Mouse (Mus musculus): ENCODE measurements around the gene Fem1a. TPM values are rescaled to one million over a fixed set of nuclear protein-coding genes. Genes with fewer than 3 reads are reported as not detected.

Gene Fem1a
- polyA plus RNA-seq, 1 experiment from 2014 or later, result 21.8 TPM

- ATAC-seq (ENCODE audit: low FRiP score) (no peak), DNase-seq (ENCODE audit: low spot score) (no peak)
- Histone ChIP-seq H3K36me3 (replicated peaks; ENCODE audit: control insufficient read depth, insufficient read depth) (no peaks in the 10 kb centered on the region), H3K9me3 (ENCODE audit: control insufficient read depth, low read length) (no peaks in the 10 kb centered on the region), H3K4me3 (replicated peaks; ENCODE audit: low read length) (no peak overlapping the region), H3K9ac (no peak overlapping the region), H3K27ac (no peak overlapping the region), H3K4me1 (replicated peaks; ENCODE audit: control insufficient read depth, insufficient read depth, low read length) (peaks cover 11% of the 10 kb centered on the region; the same call in 1 of the 2 replicates), H3K4me2 (replicated peaks) (no peak overlapping the region), H3K27me3 (ENCODE audit: control insufficient read depth, insufficient read depth, low read length) (no peaks in the 10 kb centered on the region)
- WGBS, result 88% methylated on average over 7 of the region's 7 CpGs
Measured at GRCm38 (mm10) chr17:56273482-56273881, 16.9 kb downstream of the Fem1a start.

DNA sequence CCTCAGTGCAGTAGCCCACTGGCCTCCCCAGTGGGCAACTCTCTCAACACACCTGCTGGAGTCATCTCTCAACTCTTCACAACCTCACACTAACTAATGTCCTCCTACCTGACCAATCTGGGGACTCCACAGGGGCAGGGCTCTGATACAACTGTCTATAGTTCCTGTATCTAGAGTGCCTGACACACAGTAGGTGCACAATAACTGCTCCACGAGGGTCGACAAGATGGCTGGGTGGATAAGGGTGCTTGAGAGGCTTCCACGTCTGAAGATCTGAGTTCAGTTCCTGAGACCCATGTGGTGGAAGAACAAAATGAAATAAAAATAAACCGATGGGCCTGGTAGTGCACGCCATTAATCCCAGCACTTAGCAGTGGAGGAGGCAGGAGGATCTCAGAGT is 17.4 kb downstream of the Fem1a start:
- Histone ChIP-seq H3K4me1 (replicated peaks; ENCODE audit: control insufficient read depth, insufficient read depth, low read length) (peaks cover 11% of the 10 kb centered on the region; the same call in 1 of the 2 replicates), H3K9ac (no peak overlapping the region), H3K27me3 (ENCODE audit: control insufficient read depth, insufficient read depth, low read length) (no peaks in the 10 kb centered on the region), H3K27ac (no peak overlapping the region), H3K4me3 (replicated peaks; ENCODE audit: low read length) (no peak overlapping the region), H3K4me2 (replicated peaks) (no peak overlapping the region), H3K36me3 (replicated peaks; ENCODE audit: control insufficient read depth, insufficient read depth) (no peaks in the 10 kb centered on the region), H3K9me3 (ENCODE audit: control insufficient read depth, low read length) (no peaks in the 10 kb centered on the region)
- ATAC-seq (ENCODE audit: low FRiP score) (no peak), DNase-seq (ENCODE audit: low spot score) (no peak)
- WGBS, result 92% methylated on average over 5 of the region's 5 CpGs

- ATAC-seq (ENCODE audit: low FRiP score) (no peak), DNase-seq (ENCODE audit: low spot score) (no peak)
- no peak overlapping the region for H3K27ac ChIP-seq
- no peaks in the 10 kb centered on the region for H3K27me3 ChIP-seq (ENCODE audit: control insufficient read depth, insufficient read depth, low read length)
- peak overlapping the region; percentile 71 for H3K4me2 ChIP-seq (replicated peaks)
- peak overlapping the region; percentile 39 for H3K4me3 ChIP-seq (replicated peaks; ENCODE audit: low read length)
- H3K9ac ChIP-seq, result peak overlapping the region; percentile 62
- 0 out of 2 replicates have a peak, but pooled peaks cover 11% of the 10 kb centered on the region for H3K4me1 ChIP-seq (replicated peaks; ENCODE audit: control insufficient read depth, insufficient read depth, low read length)
- 29% methylated on average over 5 of the region's 5 CpGs for WGBS
- H3K9me3 ChIP-seq (ENCODE audit: control insufficient read depth, low read length), result no peaks in the 10 kb centered on the region
- no peaks in the 10 kb centered on the region for H3K36me3 ChIP-seq (replicated peaks; ENCODE audit: control insufficient read depth, insufficient read depth)
Measured at GRCm38 (mm10) chr17:56275842-56276480, 19.4 kb downstream of the Fem1a start.

GRCm38 (mm10) chr17:56276643-56277566 is 20.3 kb downstream of the Fem1a start, which contains the start of gene Ticam1:
Gene Ticam1, minus strand, starts transcription at chr17:56276786.
- DNase-seq (ENCODE audit: low spot score), result peak; percentile 70
- no peaks in the 10 kb centered on the region for H3K36me3 ChIP-seq (replicated peaks; ENCODE audit: control insufficient read depth, insufficient read depth)

GRCm38 (mm10) chr17:56277567-56277893 is 20.9 kb downstream of the Fem1a start:
- no peaks in the 10 kb centered on the region for H3K9me3 ChIP-seq (ENCODE audit: control insufficient read depth, low read length)
- ATAC-seq (ENCODE audit: low FRiP score) (no peak), DNase-seq (ENCODE audit: low spot score) (no peak)
- H3K4me3 ChIP-seq (replicated peaks; ENCODE audit: low read length), result no peak overlapping the region
- no peaks in the 10 kb centered on the region for H3K36me3 ChIP-seq (replicated peaks; ENCODE audit: control insufficient read depth, insufficient read depth)
- peak overlapping the region; percentile 71; the same call in 1 of the 2 replicates for H3K4me2 ChIP-seq (replicated peaks)
- H3K27ac ChIP-seq, result no peak overlapping the region
- WGBS, result 52% methylated on average over 2 of the region's 2 CpGs
- no peak overlapping the region for H3K9ac ChIP-seq
- no peaks in the 10 kb centered on the region for H3K27me3 ChIP-seq (ENCODE audit: control insufficient read depth, insufficient read depth, low read length)
- 0 out of 2 replicates have a peak, but pooled peaks cover 11% of the 10 kb centered on the region for H3K4me1 ChIP-seq (replicated peaks; ENCODE audit: control insufficient read depth, insufficient read depth, low read length)

More at GRCm38 (mm10) chr17:56276643-56277566, 20.3 kb downstream of the Fem1a start, which contains the start of gene Ticam1:
- H3K27me3 ChIP-seq (ENCODE audit: control insufficient read depth, insufficient read depth, low read length), result no peaks in the 10 kb centered on the region
- peak; percentile 84 for ATAC-seq (ENCODE audit: low FRiP score)
- H3K27ac ChIP-seq, result peak within 1 kb of the TSS; percentile 74
- H3K4me3 ChIP-seq (replicated peaks; ENCODE audit: low read length), result peak within 1 kb of the TSS; percentile 39
- peak within 1 kb of the TSS; percentile 71 for H3K4me2 ChIP-seq (replicated peaks)
- H3K9me3 ChIP-seq (ENCODE audit: control insufficient read depth, low read length), result no peaks in the 10 kb centered on the region
- H3K4me1 ChIP-seq (replicated peaks; ENCODE audit: control insufficient read depth, insufficient read depth, low read length), result 0 out of 2 replicates have a peak, but pooled peaks cover 11% of the 10 kb centered on the region
- WGBS, result 9% methylated on average over 20 of the region's 21 CpGs
- H3K9ac ChIP-seq, result peak within 1 kb of the TSS; percentile 62

- H3K27ac ChIP-seq, result no peak overlapping the region
- ATAC-seq (ENCODE audit: low FRiP score), result no peak
- WGBS, result 92% methylated on average over 5 of the region's 5 CpGs
- H3K9ac ChIP-seq, result no peak overlapping the region
- H3K27me3 ChIP-seq (ENCODE audit: control insufficient read depth, insufficient read depth, low read length), result no peaks in the 10 kb centered on the region
- H3K4me3 ChIP-seq (replicated peaks; ENCODE audit: low read length), result no peak overlapping the region
- H3K9me3 ChIP-seq (ENCODE audit: control insufficient read depth, low read length), result no peaks in the 10 kb centered on the region
- H3K4me2 ChIP-seq (replicated peaks), result no peak overlapping the region
- no peaks in the 10 kb centered on the region for H3K36me3 ChIP-seq (replicated peaks; ENCODE audit: control insufficient read depth, insufficient read depth)
- H3K4me1 ChIP-seq (replicated peaks; ENCODE audit: control insufficient read depth, insufficient read depth, low read length), result 0 out of 2 replicates have a peak, but pooled peaks cover 11% of the 10 kb centered on the region
- no peak for DNase-seq (ENCODE audit: low spot score)
Measured at GRCm38 (mm10) chr17:56278340-56278739, 21.7 kb downstream of the Fem1a start.

GRCm38 (mm10) chr17:56279481-56280155 is 23.0 kb downstream of the Fem1a start:
- Histone ChIP-seq H3K4me1 (replicated peaks; ENCODE audit: control insufficient read depth, insufficient read depth, low read length) (0 out of 2 replicates have a peak, but pooled peaks cover 11% of the 10 kb centered on the region), H3K36me3 (replicated peaks; ENCODE audit: control insufficient read depth, insufficient read depth) (no peaks in the 10 kb centered on the region), H3K27ac (no peak overlapping the region), H3K9ac (no peak overlapping the region), H3K4me2 (replicated peaks) (no peak overlapping the region), H3K9me3 (ENCODE audit: control insufficient read depth, low read length) (no peaks in the 10 kb centered on the region), H3K4me3 (replicated peaks; ENCODE audit: low read length) (no peak overlapping the region), H3K27me3 (ENCODE audit: control insufficient read depth, insufficient read depth, low read length) (no peaks in the 10 kb centered on the region)
- 92% methylated on average over 12 of the region's 12 CpGs for WGBS
- no peak for ATAC-seq (ENCODE audit: low FRiP score)
- no peak for DNase-seq (ENCODE audit: low spot score)

DNA sequence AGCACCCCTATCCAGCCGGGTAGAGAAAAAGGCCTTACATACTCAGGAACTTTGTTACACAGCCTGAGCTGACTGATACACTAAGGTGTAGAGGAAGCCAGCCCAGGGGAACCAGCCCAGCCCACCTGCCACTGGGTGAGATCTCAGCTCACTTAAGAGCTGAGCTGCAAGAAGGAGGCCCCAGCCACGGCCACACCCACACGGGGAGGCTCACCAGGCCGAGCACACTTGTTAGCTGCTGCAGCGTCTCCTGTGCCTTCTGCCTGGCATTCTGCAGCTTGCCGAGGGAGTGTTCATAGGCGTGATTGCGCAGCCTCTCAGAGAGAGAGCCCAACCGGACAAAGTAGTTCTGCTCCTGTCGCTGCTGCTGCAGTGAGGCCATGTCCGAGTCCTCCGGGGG is 24.6 kb downstream of the Fem1a start:
- Histone ChIP-seq H3K9ac (no peak overlapping the region), H3K4me2 (replicated peaks) (no peak overlapping the region), H3K9me3 (ENCODE audit: control insufficient read depth, low read length) (no peaks in the 10 kb centered on the region), H3K4me3 (replicated peaks; ENCODE audit: low read length) (no peak overlapping the region), H3K4me1 (replicated peaks; ENCODE audit: control insufficient read depth, insufficient read depth, low read length) (0 out of 2 replicates have a peak, but pooled peaks cover 8% of the 10 kb centered on the region), H3K27me3 (ENCODE audit: control insufficient read depth, insufficient read depth, low read length) (no peaks in the 10 kb centered on the region), H3K36me3 (replicated peaks; ENCODE audit: control insufficient read depth, insufficient read depth) (no peaks in the 10 kb centered on the region), H3K27ac (no peak overlapping the region)
- WGBS, result 94% methylated on average over 12 of the region's 12 CpGs
- DNase-seq (ENCODE audit: low spot score) (no peak), ATAC-seq (ENCODE audit: low FRiP score) (no peak)

DNA sequence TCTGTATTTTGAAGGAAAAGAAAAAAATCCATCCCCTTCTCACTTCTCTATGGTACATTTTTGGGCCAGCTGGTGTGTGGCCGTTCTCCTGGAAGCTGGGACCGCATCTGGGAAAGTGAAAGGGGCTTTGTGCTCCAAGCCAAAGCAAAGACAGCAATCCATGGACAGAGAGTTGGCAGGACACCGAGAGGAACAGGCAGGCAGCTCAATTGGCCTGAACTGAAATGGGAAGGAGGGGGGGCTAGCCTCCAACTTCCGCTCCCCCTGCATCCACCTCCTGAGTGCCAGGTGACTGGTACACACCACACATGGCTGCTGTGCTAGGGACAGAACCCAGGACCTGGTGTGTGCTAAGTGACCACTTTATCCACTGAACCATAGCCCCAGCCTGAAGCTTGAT is 26.2 kb downstream of the Fem1a start:
- Histone ChIP-seq H3K9me3 (ENCODE audit: control insufficient read depth, low read length) (no peaks in the 10 kb centered on the region), H3K9ac (no peak overlapping the region), H3K4me1 (replicated peaks; ENCODE audit: control insufficient read depth, insufficient read depth, low read length) (0 out of 2 replicates have a peak, but pooled peaks cover under 1% of the 10 kb centered on the region), H3K36me3 (replicated peaks; ENCODE audit: control insufficient read depth, insufficient read depth) (no peaks in the 10 kb centered on the region), H3K27me3 (ENCODE audit: control insufficient read depth, insufficient read depth, low read length) (no peaks in the 10 kb centered on the region), H3K4me3 (replicated peaks; ENCODE audit: low read length) (no peak overlapping the region), H3K27ac (no peak overlapping the region), H3K4me2 (replicated peaks) (no peak overlapping the region)
- DNase-seq (ENCODE audit: low spot score) (no peak), ATAC-seq (ENCODE audit: low FRiP score) (no peak)
- WGBS, result 81% methylated on average over 4 of the region's 4 CpGs

All from hindbrain, embryonic 14.5 days (tissue).